In the genomic region with DNA sequence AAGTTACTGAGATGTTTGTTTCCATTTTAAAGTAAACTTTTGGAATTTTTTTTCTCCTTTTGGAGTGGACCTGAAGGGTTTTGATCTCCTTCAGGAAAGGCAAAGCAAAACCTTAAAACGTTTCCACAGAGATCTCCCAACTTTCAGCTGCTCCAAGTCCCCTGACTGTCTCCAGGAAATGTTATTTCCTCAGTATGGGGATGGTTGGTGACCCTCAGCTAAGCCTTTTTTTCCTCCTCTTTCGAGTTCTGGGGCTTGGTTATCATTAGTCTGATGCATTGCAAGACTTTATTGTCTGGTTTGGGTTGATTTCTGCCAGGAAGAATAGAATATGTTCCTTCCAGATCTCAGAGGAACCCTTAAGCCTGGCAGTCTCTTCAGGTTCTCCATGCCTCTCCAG, we compare ENCODE assay signal across 8 mouse cellular contexts. TPM values are rescaled to one million over a fixed set of nuclear protein-coding genes. Genes with fewer than 3 reads are reported as not detected.
DNase-seq lines count a peak whose midpoint lies in the region; ATAC-seq and TF ChIP-seq lines count a peak whose summit lies in the region.
"Had no signal": no experiment of that assay in that cellular context is flagged by ENCODE, and none has a peak within 500 bp of the region (broad histone marks: within the 10 kb centered on the region; RNA-seq: fewer than 3 reads in every experiment).

No protein-coding gene starts in this region.

- 18% methylated on average over 2 of the region's 2 CpGs for whole genome bisulfite sequencing in lung, embryonic 14.5 days
- 31% methylated on average over 2 of the region's 2 CpGs for WGBS in forebrain, embryonic 13.5 days
- WGBS in intestine, postnatal 0 days, result 30% methylated on average over 2 of the region's 2 CpGs
- WGBS in stomach, embryonic 14.5 days, result 13% methylated on average over 2 of the region's 2 CpGs

- H3K4me1 ChIP-seq in lung, embryonic 14.5 days (ENCODE audit: insufficient read depth), result peaks cover 22% of the 10 kb centered on the region
- peaks cover 47% of the 10 kb centered on the region for H3K4me1 ChIP-seq in forebrain, embryonic 13.5 days
- H3K4me1 ChIP-seq in intestine, postnatal 0 days (replicated peaks; ENCODE audit: control insufficient read depth, insufficient read depth, low read length), result no peaks in the 10 kb centered on the region
- peaks cover 14% of the 10 kb centered on the region; the same call in 1 of the 2 replicates for H3K4me1 ChIP-seq in stomach, embryonic 14.5 days (ENCODE audit: control insufficient read depth, insufficient read depth, low read length)

- no peak for ATAC-seq in lung, embryonic 14.5 days (ENCODE audit: insufficient read depth)
- no peak for ATAC-seq in forebrain, embryonic 13.5 days
- ATAC-seq in intestine, postnatal 0 days, result no peak
- ATAC-seq in stomach, embryonic 14.5 days (ENCODE audit: insufficient number of reproducible peaks, insufficient read depth, low FRiP score, low read depth), result no peak

- no peaks in the 10 kb centered on the region for H3K9me3 ChIP-seq in lung, embryonic 14.5 days (ENCODE audit: low read depth, low read length)
- H3K9me3 ChIP-seq in forebrain, embryonic 13.5 days (replicated peaks), result no peaks in the 10 kb centered on the region
- H3K9me3 ChIP-seq in intestine, postnatal 0 days (ENCODE audit: control insufficient read depth), result no peaks in the 10 kb centered on the region
- no peaks in the 10 kb centered on the region for H3K9me3 ChIP-seq in stomach, embryonic 14.5 days (ENCODE audit: control insufficient read depth, low read depth, low read length)

- H3K27ac ChIP-seq in lung, embryonic 14.5 days (ENCODE audit: low read depth), result peak overlapping the region; percentile 90
- peak overlapping the region; percentile 100 for H3K27ac ChIP-seq in forebrain, embryonic 13.5 days
- H3K27ac ChIP-seq in intestine, postnatal 0 days (ENCODE audit: low read depth, low read length), result peak overlapping the region; percentile 85
- peak overlapping the region; percentile 98; the same call in 1 of the 2 replicates for H3K27ac ChIP-seq in stomach, embryonic 14.5 days (ENCODE audit: low read length)

- peak overlapping the region; percentile 67 for H3K4me3 ChIP-seq in lung, embryonic 14.5 days (ENCODE audit: low read depth, low read length)
- peak overlapping the region; percentile 85 for H3K4me3 ChIP-seq in forebrain, embryonic 13.5 days
- H3K4me3 ChIP-seq in intestine, postnatal 0 days (ENCODE audit: low read depth, low read length), result peak overlapping the region; percentile 81; the same call in 1 of the 2 replicates
- H3K4me3 ChIP-seq in stomach, embryonic 14.5 days (ENCODE audit: low read depth, low read length), result peak overlapping the region; percentile 76

- peak overlapping the region; percentile 91 for H3K4me2 ChIP-seq in lung, embryonic 14.5 days
- peak overlapping the region; percentile 78 for H3K4me2 ChIP-seq in forebrain, embryonic 13.5 days
- peak overlapping the region; percentile 92 for H3K4me2 ChIP-seq in intestine, postnatal 0 days (replicated peaks; ENCODE audit: low read depth)
- peak overlapping the region; percentile 81 for H3K4me2 ChIP-seq in stomach, embryonic 14.5 days (replicated peaks; ENCODE audit: low read depth, low read length)

- no peaks in the 10 kb centered on the region for H3K27me3 ChIP-seq in lung, embryonic 14.5 days (ENCODE audit: insufficient read depth, low read length)
- H3K27me3 ChIP-seq in forebrain, embryonic 13.5 days, result no peaks in the 10 kb centered on the region
- no peaks in the 10 kb centered on the region for H3K27me3 ChIP-seq in intestine, postnatal 0 days (replicated peaks; ENCODE audit: control insufficient read depth, insufficient read depth, low read length)
- H3K27me3 ChIP-seq in stomach, embryonic 14.5 days (ENCODE audit: control insufficient read depth, insufficient read depth, low read length), result no peaks in the 10 kb centered on the region

- H3K9ac ChIP-seq in lung, embryonic 14.5 days, result peak overlapping the region; percentile 89
- H3K9ac ChIP-seq in forebrain, embryonic 13.5 days, result peak overlapping the region; percentile 98
- peak overlapping the region; percentile 83; the same call in 1 of the 2 replicates for H3K9ac ChIP-seq in intestine, postnatal 0 days (ENCODE audit: low read depth, low read length)
- H3K9ac ChIP-seq in stomach, embryonic 14.5 days (replicated peaks; ENCODE audit: low read depth, low read length), result 0 out of 2 replicates have a peak overlapping the region, but pooled peaks have one; percentile 84

- H3K36me3 ChIP-seq in lung, embryonic 14.5 days (ENCODE audit: insufficient read depth), result no peaks in the 10 kb centered on the region
- peaks cover 5% of the 10 kb centered on the region for H3K36me3 ChIP-seq in forebrain, embryonic 13.5 days (ENCODE audit: poor library complexity, severe bottlenecking)
- H3K36me3 ChIP-seq in intestine, postnatal 0 days (ENCODE audit: control insufficient read depth, insufficient read depth), result no peaks in the 10 kb centered on the region
- H3K36me3 ChIP-seq in stomach, embryonic 14.5 days (ENCODE audit: control insufficient read depth, insufficient read depth, low read length), result no peaks in the 10 kb centered on the region

- TF ChIP-seq CTCF in lung, embryonic 14.5 days (IDR thresholded peaks at IDR 0.05; ENCODE audit: low read depth), result no peak
- TF ChIP-seq CTCF in intestine, postnatal 0 days (IDR thresholded peaks at IDR 0.05; ENCODE audit: low read depth), result no peak

- DNase-seq in lung, embryonic 14.5 days, result no peak
- DNase-seq in lung, postnatal 10 days, result no peak
- no peak for DNase-seq in cerebellum, adult 11 months
- no peak for DNase-seq in adrenal gland, postnatal 25 days
- DNase-seq: gastrocnemius, postnatal 25 days had no signal

RNA-seq across cellular contexts. Expression of a gene that starts 5.3 kb away (rescaled TPM):
- 3.7 and 3.8 TPM in 2 replicates for polyA plus RNA-seq in lung, embryonic 14.5 days (2014; fragmentation: Nextera tagmentation; extraction: Ambion mirVana)
- 23.1 and 24.6 TPM in 2 replicates for polyA plus RNA-seq in forebrain, embryonic 13.5 days (2015; fragmentation: Nextera tagmentation; extraction: Ambion mirVana)
- polyA plus RNA-seq in intestine, postnatal 0 days (2015; fragmentation: Nextera tagmentation; extraction: Ambion mirVana), result 1.1 and 1.5 TPM in 2 replicates
- 6.9 and 7.2 TPM in 2 replicates for polyA plus RNA-seq in stomach, embryonic 14.5 days (2014; fragmentation: Nextera tagmentation; extraction: Ambion mirVana)
- total RNA-seq in adrenal gland, postnatal 25 days (2021), result 45.3 and 51.6 TPM in 2 replicates
